Mouse (Mus musculus): Measurements from ENCODE around the gene Sub1. TPM values are rescaled to one million over a fixed set of nuclear protein-coding genes. Genes with fewer than 3 reads are reported as not detected.

Sub1 gene
- polyA plus RNA-seq, 1 experiment from 2014 or later = 1,109 TPM

- DNase-seq (ENCODE audit: low spot score) (no peak), ATAC-seq (ENCODE audit: insufficient number of reproducible peaks, low FRiP score, low TSS enrichment, low read depth) (no peak)
- H3K4me1 ChIP-seq (ENCODE audit: control insufficient read depth, insufficient read depth, low read length) = peaks cover 8% of the 10 kb centered on the region
- H3K9ac ChIP-seq (ENCODE audit: low read length) = no peak overlapping the region
- no peak overlapping the region for H3K27ac ChIP-seq (replicated peaks; ENCODE audit: low read depth, low read length)
- 94% methylated on average over 4 of the region's 4 CpGs for WGBS
- H3K27me3 ChIP-seq (ENCODE audit: control insufficient read depth, insufficient read depth, low read length) = no peaks in the 10 kb centered on the region
- H3K4me2 ChIP-seq (ENCODE audit: low read depth, severe bottlenecking) = no peak overlapping the region
- H3K4me3 ChIP-seq (ENCODE audit: low read depth, low read length) = no peak overlapping the region
- H3K9me3 ChIP-seq (ENCODE audit: control insufficient read depth, low read length) = no peaks in the 10 kb centered on the region
- H3K36me3 ChIP-seq (ENCODE audit: control insufficient read depth, insufficient read depth, low read length) = peaks cover 10% of the 10 kb centered on the region
Measured at GRCm38 (mm10) chr15:11988580-11988979, 8.2 kb downstream of the Sub1 start.

GRCm38 (mm10) chr15:11987892-11988291 is 8.9 kb downstream of the Sub1 start:
- DNase-seq (ENCODE audit: low spot score) (no peak), ATAC-seq (ENCODE audit: insufficient number of reproducible peaks, low FRiP score, low TSS enrichment, low read depth) (no peak)
- no peak overlapping the region for H3K4me2 ChIP-seq (ENCODE audit: low read depth, severe bottlenecking)
- no peak overlapping the region for H3K27ac ChIP-seq (replicated peaks; ENCODE audit: low read depth, low read length)
- no peak overlapping the region for H3K9ac ChIP-seq (ENCODE audit: low read length)
- peaks cover 10% of the 10 kb centered on the region for H3K36me3 ChIP-seq (ENCODE audit: control insufficient read depth, insufficient read depth, low read length)
- H3K27me3 ChIP-seq (ENCODE audit: control insufficient read depth, insufficient read depth, low read length) = no peaks in the 10 kb centered on the region
- no peak overlapping the region for H3K4me3 ChIP-seq (ENCODE audit: low read depth, low read length)
- WGBS = 72% methylated on average over 2 of the region's 2 CpGs
- H3K9me3 ChIP-seq (ENCODE audit: control insufficient read depth, low read length) = no peaks in the 10 kb centered on the region
- peaks cover 3% of the 10 kb centered on the region for H3K4me1 ChIP-seq (ENCODE audit: control insufficient read depth, insufficient read depth, low read length)

DNA sequence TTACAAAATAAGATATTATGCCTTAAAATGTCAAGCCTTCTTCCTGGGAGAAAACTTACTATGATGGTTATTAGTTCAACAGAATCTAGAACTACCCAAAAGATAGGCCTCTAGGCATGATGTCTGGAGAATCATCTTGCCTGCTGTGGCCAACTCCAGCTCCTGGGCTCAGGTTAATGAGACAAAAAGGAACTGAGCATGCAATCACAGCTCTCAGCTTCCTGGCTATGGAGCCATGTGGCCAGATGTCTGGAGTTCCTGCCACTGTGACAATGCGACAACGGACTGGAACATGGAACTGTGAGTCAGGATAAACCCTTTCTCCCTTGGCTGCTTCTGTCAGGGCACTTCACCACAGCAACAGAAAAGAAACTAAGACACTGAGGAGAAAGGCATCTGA is 14.8 kb downstream of the Sub1 start:
- Histone ChIP-seq H3K27ac (replicated peaks; ENCODE audit: low read depth, low read length) (no peak overlapping the region), H3K4me3 (ENCODE audit: low read depth, low read length) (no peak overlapping the region), H3K36me3 (ENCODE audit: control insufficient read depth, insufficient read depth, low read length) (peaks cover 4% of the 10 kb centered on the region; the same call in 1 of the 2 replicates), H3K9me3 (ENCODE audit: control insufficient read depth, low read length) (no peaks in the 10 kb centered on the region), H3K27me3 (ENCODE audit: control insufficient read depth, insufficient read depth, low read length) (no peaks in the 10 kb centered on the region), H3K4me2 (ENCODE audit: low read depth, severe bottlenecking) (no peak overlapping the region), H3K9ac (ENCODE audit: low read length) (no peak overlapping the region), H3K4me1 (ENCODE audit: control insufficient read depth, insufficient read depth, low read length) (no peaks in the 10 kb centered on the region)
- WGBS = 91% methylated on average over 2 of the region's 2 CpGs
- ATAC-seq (ENCODE audit: insufficient number of reproducible peaks, low FRiP score, low TSS enrichment, low read depth) (no peak), DNase-seq (ENCODE audit: low spot score) (no peak)

- WGBS = 94% methylated on average over 8 of the region's 8 CpGs
- Histone ChIP-seq H3K9me3 (ENCODE audit: control insufficient read depth, low read length) (no peaks in the 10 kb centered on the region), H3K9ac (ENCODE audit: low read length) (no peak overlapping the region), H3K4me3 (ENCODE audit: low read depth, low read length) (no peak overlapping the region), H3K27me3 (ENCODE audit: control insufficient read depth, insufficient read depth, low read length) (no peaks in the 10 kb centered on the region), H3K27ac (replicated peaks; ENCODE audit: low read depth, low read length) (no peak overlapping the region), H3K36me3 (ENCODE audit: control insufficient read depth, insufficient read depth, low read length) (peaks cover 4% of the 10 kb centered on the region; the same call in 1 of the 2 replicates), H3K4me2 (ENCODE audit: low read depth, severe bottlenecking) (no peak overlapping the region), H3K4me1 (ENCODE audit: control insufficient read depth, insufficient read depth, low read length) (no peaks in the 10 kb centered on the region)
- no peak for DNase-seq (ENCODE audit: low spot score)
- no peak for ATAC-seq (ENCODE audit: insufficient number of reproducible peaks, low FRiP score, low TSS enrichment, low read depth)
Measured at GRCm38 (mm10) chr15:11981501-11981900, 15.3 kb downstream of the Sub1 start.

DNA sequence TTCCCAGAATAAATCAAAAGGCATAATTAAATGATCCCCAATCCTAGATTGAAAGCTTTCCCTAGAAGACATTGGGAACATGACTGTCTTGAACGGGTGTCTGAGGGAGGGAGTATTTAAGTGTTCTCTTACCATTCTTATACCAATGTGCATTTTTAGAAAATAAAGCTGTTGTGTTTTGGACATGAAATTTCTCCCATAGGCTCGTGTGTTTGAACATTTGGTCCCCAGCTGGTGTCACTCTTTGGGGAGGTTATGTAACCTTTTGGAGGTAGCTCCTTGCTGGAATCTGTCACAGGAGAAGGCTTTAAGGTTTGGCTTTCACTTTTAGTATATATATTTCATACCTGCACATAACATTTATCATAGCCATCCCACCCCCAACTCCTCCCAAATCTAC is 18.6 kb downstream of the Sub1 start:
- WGBS = 80% methylated on average over 2 of the region's 2 CpGs
- Histone ChIP-seq H3K9ac (ENCODE audit: low read length) (no peak overlapping the region), H3K9me3 (ENCODE audit: control insufficient read depth, low read length) (no peaks in the 10 kb centered on the region), H3K4me1 (ENCODE audit: control insufficient read depth, insufficient read depth, low read length) (no peaks in the 10 kb centered on the region), H3K4me3 (ENCODE audit: low read depth, low read length) (no peak overlapping the region), H3K27me3 (ENCODE audit: control insufficient read depth, insufficient read depth, low read length) (no peaks in the 10 kb centered on the region), H3K4me2 (ENCODE audit: low read depth, severe bottlenecking) (no peak overlapping the region), H3K27ac (replicated peaks; ENCODE audit: low read depth, low read length) (no peak overlapping the region), H3K36me3 (ENCODE audit: control insufficient read depth, insufficient read depth, low read length) (no peaks in the 10 kb centered on the region; the same call in 1 of the 2 replicates)
- ATAC-seq (ENCODE audit: insufficient number of reproducible peaks, low FRiP score, low TSS enrichment, low read depth) (no peak), DNase-seq (ENCODE audit: low spot score) (no peak)

DNA sequence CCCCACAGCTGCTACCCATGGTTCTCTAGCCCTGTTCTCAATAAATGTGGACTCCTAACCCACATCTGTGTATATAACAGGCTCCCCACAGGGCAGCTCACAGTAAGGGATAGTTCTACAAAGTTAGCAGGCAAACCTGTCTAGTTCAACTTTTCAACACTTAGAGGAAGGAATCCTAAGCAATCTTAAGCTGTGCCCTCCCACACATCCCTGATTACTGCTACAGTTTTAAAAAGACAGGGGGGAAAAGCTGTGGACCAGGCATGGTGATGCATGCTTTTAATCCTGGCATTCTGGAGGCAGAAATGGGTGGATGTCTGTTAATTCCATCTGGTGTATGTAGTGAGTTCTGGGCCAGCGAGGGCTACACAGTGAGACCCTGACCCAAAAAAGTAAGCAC is 19.7 kb downstream of the Sub1 start:
- no peak overlapping the region for H3K4me2 ChIP-seq (ENCODE audit: low read depth, severe bottlenecking)
- H3K9me3 ChIP-seq (ENCODE audit: control insufficient read depth, low read length) = no peaks in the 10 kb centered on the region
- no peak for ATAC-seq (ENCODE audit: insufficient number of reproducible peaks, low FRiP score, low TSS enrichment, low read depth)
- no peak overlapping the region for H3K4me3 ChIP-seq (ENCODE audit: low read depth, low read length)
- no peaks in the 10 kb centered on the region for H3K4me1 ChIP-seq (ENCODE audit: control insufficient read depth, insufficient read depth, low read length)
- H3K36me3 ChIP-seq (ENCODE audit: control insufficient read depth, insufficient read depth, low read length) = no peaks in the 10 kb centered on the region; the same call in 1 of the 2 replicates
- 87% methylated on average over 1 of the region's 1 CpGs for WGBS
- no peak overlapping the region for H3K9ac ChIP-seq (ENCODE audit: low read length)
- H3K27me3 ChIP-seq (ENCODE audit: control insufficient read depth, insufficient read depth, low read length) = no peaks in the 10 kb centered on the region
- no peak for DNase-seq (ENCODE audit: low spot score)
- no peak overlapping the region for H3K27ac ChIP-seq (replicated peaks; ENCODE audit: low read depth, low read length)

DNA sequence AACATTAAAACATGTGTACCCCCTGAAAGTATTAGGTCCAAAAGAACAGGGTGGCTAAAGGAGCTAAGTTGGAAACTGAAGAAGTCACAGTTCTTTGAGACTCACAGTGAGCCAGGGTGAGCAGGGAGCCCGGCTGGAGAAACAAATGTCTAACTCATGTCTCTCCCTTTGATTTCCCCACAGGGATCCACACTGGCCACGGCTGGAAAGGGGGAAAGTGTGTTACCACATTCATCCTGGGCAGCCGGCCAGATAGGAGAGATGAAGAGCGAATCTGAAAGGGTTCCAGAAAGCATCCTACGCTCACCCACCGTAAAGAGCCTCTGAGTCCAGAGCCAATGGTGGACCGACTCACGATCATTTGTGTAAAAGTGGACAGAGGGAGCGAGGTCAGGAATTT is 20.9 kb downstream of the Sub1 start:
- Histone ChIP-seq H3K9me3 (ENCODE audit: control insufficient read depth, low read length) (no peaks in the 10 kb centered on the region), H3K27me3 (ENCODE audit: control insufficient read depth, insufficient read depth, low read length) (no peaks in the 10 kb centered on the region)
- WGBS = 96% methylated on average over 9 of the region's 9 CpGs

DNA sequence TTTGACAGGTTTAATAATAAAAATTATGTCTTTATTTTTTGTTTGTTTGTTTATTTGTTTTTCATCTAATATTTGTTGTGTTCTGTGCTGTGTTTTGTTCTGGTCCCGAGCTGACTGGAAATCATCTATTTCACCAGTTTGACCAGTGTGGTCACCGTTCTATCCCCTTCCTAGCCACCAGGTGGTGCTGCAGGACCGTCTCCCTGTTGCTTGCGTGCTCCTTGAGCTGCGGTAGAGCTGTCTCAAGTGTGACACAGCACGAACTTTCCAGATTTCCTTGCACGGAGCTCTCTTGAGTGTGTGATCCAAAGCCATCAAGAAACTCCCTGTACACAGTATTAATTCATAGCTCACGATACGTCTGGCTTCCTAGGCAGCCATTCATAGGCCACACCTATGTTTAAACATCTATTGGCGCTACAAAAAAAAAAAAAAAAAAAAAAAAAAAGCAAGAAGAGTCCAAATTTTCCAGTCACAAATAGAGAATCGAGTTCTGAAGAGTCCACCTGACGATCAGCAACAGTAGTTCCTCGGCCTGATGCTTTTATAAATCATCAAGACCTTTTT is 24.8 kb downstream of the Sub1 start:
- DNase-seq (ENCODE audit: low spot score) = peak; percentile 88
- no peaks in the 10 kb centered on the region for H3K27me3 ChIP-seq (ENCODE audit: control insufficient read depth, insufficient read depth, low read length)
- no peaks in the 10 kb centered on the region; the same call in 1 of the 2 replicates for H3K36me3 ChIP-seq (ENCODE audit: control insufficient read depth, insufficient read depth, low read length)
- no peaks in the 10 kb centered on the region for H3K4me1 ChIP-seq (ENCODE audit: control insufficient read depth, insufficient read depth, low read length)
- H3K9me3 ChIP-seq (ENCODE audit: control insufficient read depth, low read length) = no peaks in the 10 kb centered on the region
- WGBS = 31% methylated on average over 13 of the region's 13 CpGs
- ATAC-seq (ENCODE audit: insufficient number of reproducible peaks, low FRiP score, low TSS enrichment, low read depth) = peak; percentile 67; the same call in 1 of the 2 replicates
- H3K4me3 ChIP-seq (ENCODE audit: low read depth, low read length) = no peak overlapping the region
- no peak overlapping the region for H3K4me2 ChIP-seq (ENCODE audit: low read depth, severe bottlenecking)
- no peak overlapping the region for H3K9ac ChIP-seq (ENCODE audit: low read length)
- no peak overlapping the region for H3K27ac ChIP-seq (replicated peaks; ENCODE audit: low read depth, low read length)

More for the DNA sequence above, 20.9 kb downstream of the Sub1 start:
- Histone ChIP-seq H3K36me3 (ENCODE audit: control insufficient read depth, insufficient read depth, low read length) (no peaks in the 10 kb centered on the region; the same call in 1 of the 2 replicates), H3K4me3 (ENCODE audit: low read depth, low read length) (no peak overlapping the region), H3K9ac (ENCODE audit: low read length) (no peak overlapping the region), H3K27ac (replicated peaks; ENCODE audit: low read depth, low read length) (no peak overlapping the region), H3K4me1 (ENCODE audit: control insufficient read depth, insufficient read depth, low read length) (no peaks in the 10 kb centered on the region), H3K4me2 (ENCODE audit: low read depth, severe bottlenecking) (no peak overlapping the region)
- ATAC-seq (ENCODE audit: insufficient number of reproducible peaks, low FRiP score, low TSS enrichment, low read depth) (no peak), DNase-seq (ENCODE audit: low spot score) (no peak)

- 75% methylated on average over 10 of the region's 10 CpGs for WGBS
- no peaks in the 10 kb centered on the region for H3K9me3 ChIP-seq (ENCODE audit: control insufficient read depth, low read length)
Measured at GRCm38 (mm10) chr15:11970621-11971020, 26.2 kb downstream of the Sub1 start.

More at GRCm38 (mm10) chr15:11970621-11971020, 26.2 kb downstream of the Sub1 start:
- H3K4me2 ChIP-seq (ENCODE audit: low read depth, severe bottlenecking) = no peak overlapping the region
- no peak overlapping the region for H3K9ac ChIP-seq (ENCODE audit: low read length)
- no peaks in the 10 kb centered on the region for H3K4me1 ChIP-seq (ENCODE audit: control insufficient read depth, insufficient read depth, low read length)
- H3K4me3 ChIP-seq (ENCODE audit: low read depth, low read length) = no peak overlapping the region
- no peak for ATAC-seq (ENCODE audit: insufficient number of reproducible peaks, low FRiP score, low TSS enrichment, low read depth)
- no peaks in the 10 kb centered on the region for H3K27me3 ChIP-seq (ENCODE audit: control insufficient read depth, insufficient read depth, low read length)
- H3K27ac ChIP-seq (replicated peaks; ENCODE audit: low read depth, low read length) = no peak overlapping the region
- no peak for DNase-seq (ENCODE audit: low spot score)
- no peaks in the 10 kb centered on the region; the same call in 1 of the 2 replicates for H3K36me3 ChIP-seq (ENCODE audit: control insufficient read depth, insufficient read depth, low read length)

All from limb, embryonic 11.5 days (tissue).